Mouse (Mus musculus): Measurements from ENCODE around the gene Rprd2. TPM values are rescaled to one million over a fixed set of nuclear protein-coding genes. Genes with fewer than 3 reads are reported as not detected.
A peak's percentile ranks its signal among the peaks of the same experiment; 100 is the strongest.

The Rprd2 gene
- polyA plus RNA-seq, 1 experiment from 2014 or later, result 27.8 TPM

DNA sequence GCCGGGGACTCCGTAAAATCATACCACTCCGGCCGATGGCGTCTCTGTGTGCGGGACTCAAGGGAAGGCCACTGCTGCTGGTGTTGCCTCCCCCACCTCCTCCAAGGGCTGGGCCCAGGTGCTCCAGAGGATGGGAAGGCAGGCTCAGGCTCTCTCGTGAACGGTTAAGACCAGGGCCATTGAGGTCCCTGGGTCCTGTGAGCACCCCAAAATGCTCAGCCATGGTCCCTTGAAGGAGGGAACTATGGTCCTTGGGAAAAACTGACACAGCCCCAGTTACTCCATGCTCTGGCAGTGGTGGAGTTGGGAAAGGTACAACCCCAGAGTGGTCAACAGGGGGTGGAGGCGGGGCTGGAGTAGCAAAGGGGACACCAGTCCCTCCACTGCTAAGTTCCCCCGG is 54.9 kb downstream of the Rprd2 start:
- H3K4me2 ChIP-seq, result no peak overlapping the region
- H3K4me3 ChIP-seq (replicated peaks), result no peak overlapping the region
- peaks cover 55% of the 10 kb centered on the region for H3K36me3 ChIP-seq
- H3K27me3 ChIP-seq, result no peaks in the 10 kb centered on the region
- H3K9ac ChIP-seq (replicated peaks), result no peak overlapping the region
- no peak for ATAC-seq (ENCODE audit: insufficient number of reproducible peaks, insufficient read depth, low FRiP score, low TSS enrichment, low read depth)
- 85% methylated on average over 10 of the region's 10 CpGs for WGBS
- H3K27ac ChIP-seq, result 0 out of 2 replicates have a peak overlapping the region, but pooled peaks have one; percentile 12
- no peaks in the 10 kb centered on the region for H3K4me1 ChIP-seq (replicated peaks)
- H3K9me3 ChIP-seq, result no peaks in the 10 kb centered on the region

DNA sequence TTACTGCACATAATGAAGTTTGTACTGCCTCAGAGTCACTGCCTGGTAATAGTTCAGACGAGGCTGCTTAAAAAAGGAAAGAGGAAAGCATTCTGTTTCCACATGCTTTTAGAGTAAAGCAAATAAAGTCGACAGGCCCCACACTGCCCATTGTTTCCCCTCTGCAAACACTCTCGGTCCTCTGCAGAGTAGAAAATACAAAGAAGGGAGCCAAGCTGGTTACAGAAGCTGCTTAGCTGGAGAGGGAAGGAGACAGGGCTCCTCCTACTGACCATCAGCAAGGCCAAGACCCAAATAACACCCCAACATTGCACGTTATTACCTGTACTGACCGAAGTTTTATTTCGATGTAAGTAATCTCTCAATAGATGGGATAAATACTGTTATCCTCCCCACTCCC is 55.7 kb downstream of the Rprd2 start:
- H3K4me2 ChIP-seq, result no peak overlapping the region
- no peaks in the 10 kb centered on the region for H3K27me3 ChIP-seq
- no peak overlapping the region for H3K9ac ChIP-seq (replicated peaks)
- WGBS, result 77% methylated on average over 6 of the region's 6 CpGs
- no peaks in the 10 kb centered on the region for H3K4me1 ChIP-seq (replicated peaks)
- H3K27ac ChIP-seq, result no peak overlapping the region
- no peak overlapping the region for H3K4me3 ChIP-seq (replicated peaks)
- peaks cover 46% of the 10 kb centered on the region for H3K36me3 ChIP-seq
- no peaks in the 10 kb centered on the region for H3K9me3 ChIP-seq
- ATAC-seq (ENCODE audit: insufficient number of reproducible peaks, insufficient read depth, low FRiP score, low TSS enrichment, low read depth), result no peak

DNA sequence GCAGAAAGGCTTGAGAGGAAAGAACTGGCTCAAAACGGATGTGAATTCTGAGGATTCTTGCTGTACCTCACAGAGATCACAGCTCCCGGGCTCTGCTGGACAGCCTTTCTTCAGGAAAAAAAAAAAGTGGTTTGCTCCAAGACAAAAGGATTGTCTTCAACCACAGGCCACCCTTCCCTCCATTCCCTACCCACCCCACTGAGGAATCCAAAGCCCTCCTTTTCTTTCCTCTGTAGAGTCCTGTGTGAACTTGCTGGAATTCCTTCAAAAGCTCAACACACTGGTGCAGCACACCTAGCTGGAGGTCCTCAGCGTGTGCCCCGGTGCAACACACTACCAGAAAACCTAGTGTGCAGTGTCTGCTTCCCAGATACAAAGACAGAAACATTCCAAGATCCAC is 56.9 kb downstream of the Rprd2 start:
- Histone ChIP-seq H3K4me1 (replicated peaks) (no peaks in the 10 kb centered on the region), H3K9ac (replicated peaks) (no peak overlapping the region), H3K36me3 (peaks cover 35% of the 10 kb centered on the region), H3K27me3 (no peaks in the 10 kb centered on the region), H3K9me3 (no peaks in the 10 kb centered on the region), H3K4me2 (no peak overlapping the region), H3K27ac (no peak overlapping the region), H3K4me3 (replicated peaks) (no peak overlapping the region)
- ATAC-seq (ENCODE audit: insufficient number of reproducible peaks, insufficient read depth, low FRiP score, low TSS enrichment, low read depth), result no peak
- 86% methylated on average over 4 of the region's 4 CpGs for WGBS

DNA sequence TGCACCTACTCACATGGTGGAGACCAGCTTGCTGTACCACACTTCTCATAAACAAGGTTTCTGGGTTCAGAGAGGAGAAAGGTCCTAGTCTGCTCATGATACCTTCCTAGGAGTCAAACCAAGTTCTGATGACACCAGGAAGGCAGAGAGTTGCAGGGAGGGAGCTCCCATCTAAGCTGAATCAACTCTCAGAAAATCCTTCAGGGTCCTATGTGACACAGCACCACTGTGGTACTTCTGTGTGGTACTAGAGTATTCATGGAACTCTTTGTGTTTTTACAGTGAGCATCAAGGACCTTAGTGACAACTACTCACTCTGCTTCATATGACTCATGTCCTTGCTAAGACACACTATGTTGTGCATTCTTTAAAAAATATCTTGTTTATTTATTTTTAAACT is 58.0 kb downstream of the Rprd2 start:
- ATAC-seq (ENCODE audit: insufficient number of reproducible peaks, insufficient read depth, low FRiP score, low TSS enrichment, low read depth), result no peak
- H3K4me3 ChIP-seq (replicated peaks), result no peak overlapping the region
- H3K27me3 ChIP-seq, result no peaks in the 10 kb centered on the region
- H3K27ac ChIP-seq, result no peak overlapping the region
- no peaks in the 10 kb centered on the region for H3K4me1 ChIP-seq (replicated peaks)
- H3K9me3 ChIP-seq, result no peaks in the 10 kb centered on the region
- no peak overlapping the region for H3K9ac ChIP-seq (replicated peaks)
- H3K36me3 ChIP-seq, result peaks cover 25% of the 10 kb centered on the region
- no peak overlapping the region for H3K4me2 ChIP-seq

DNA sequence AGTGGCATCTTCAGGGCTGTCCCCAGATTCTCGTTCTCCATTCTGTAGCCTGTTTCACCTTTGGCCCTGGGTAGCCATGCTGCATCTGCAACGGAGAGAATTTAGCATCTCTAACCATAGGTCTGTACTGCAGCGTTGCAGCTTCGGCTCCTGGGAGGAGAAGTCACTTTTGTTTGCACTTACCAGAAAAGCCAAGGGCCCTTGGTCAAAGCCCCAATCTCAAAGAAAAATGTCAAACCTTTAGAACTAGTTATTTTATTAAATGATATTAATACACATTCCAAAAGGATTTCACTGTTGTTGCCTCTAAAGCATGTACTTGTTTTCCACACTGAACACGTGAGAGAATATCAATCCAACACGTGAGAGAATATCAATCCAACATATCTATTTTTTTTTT is 58.6 kb downstream of the Rprd2 start, which contains the start of gene Tars2:
Gene Tars2 (minus strand): TSS at position 101 of the 400 bp plus-strand sequence.
- no peak within 1 kb of the TSS for H3K9ac ChIP-seq (replicated peaks)
- ATAC-seq (ENCODE audit: insufficient number of reproducible peaks, insufficient read depth, low FRiP score, low TSS enrichment, low read depth), result no peak
- H3K36me3 ChIP-seq, result peaks cover 19% of the 10 kb centered on the region
- no peaks in the 10 kb centered on the region for H3K4me1 ChIP-seq (replicated peaks)
- H3K4me3 ChIP-seq (replicated peaks), result no peak within 1 kb of the TSS
- H3K27me3 ChIP-seq, result no peaks in the 10 kb centered on the region
- H3K4me2 ChIP-seq, result no peak within 1 kb of the TSS
- no peak within 1 kb of the TSS for H3K27ac ChIP-seq
- 85% methylated on average over 6 of the region's 6 CpGs for WGBS
- H3K9me3 ChIP-seq, result no peaks in the 10 kb centered on the region

DNA sequence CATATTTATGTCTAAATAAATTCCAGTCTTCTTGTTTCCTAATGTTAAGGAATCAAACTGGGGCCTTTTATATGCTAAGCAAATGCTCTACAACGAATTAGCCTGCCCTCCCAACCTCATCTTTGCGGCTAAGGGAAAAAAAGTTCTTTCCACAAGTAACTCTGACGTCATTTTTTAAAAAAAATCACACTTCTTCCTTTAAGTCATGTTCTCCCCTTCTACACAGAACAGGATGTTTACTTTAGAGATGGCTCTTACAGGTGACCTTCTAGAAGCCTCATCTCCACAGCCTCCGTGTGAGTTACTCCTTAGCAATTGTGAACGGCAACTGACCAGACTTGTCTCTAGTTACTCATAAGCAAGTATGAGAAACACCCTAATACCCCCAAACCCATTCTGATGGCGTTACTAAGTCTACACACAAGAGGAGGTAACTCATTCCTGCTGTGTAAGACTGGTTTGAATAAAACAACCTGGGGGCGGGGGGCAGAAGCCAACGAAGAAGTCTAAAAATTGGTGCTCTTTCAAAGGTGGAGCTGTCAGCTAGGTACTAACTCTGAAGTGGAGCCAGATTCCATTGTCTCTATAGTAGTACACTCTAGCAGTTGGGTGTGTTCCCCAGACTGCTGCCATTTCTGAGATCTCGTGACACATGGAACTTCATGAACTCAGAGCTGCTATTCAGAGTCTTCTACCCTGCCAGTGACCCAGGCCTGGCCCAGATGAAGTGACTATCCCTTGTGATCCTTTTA is 60.0 kb downstream of the Rprd2 start:
- H3K4me2 ChIP-seq, result no peak overlapping the region
- WGBS, result 59% methylated on average over 9 of the region's 9 CpGs
- peaks cover 5% of the 10 kb centered on the region; the same call in 1 of the 2 replicates for H3K4me1 ChIP-seq (replicated peaks)
- H3K27ac ChIP-seq, result no peak overlapping the region
- ATAC-seq (ENCODE audit: insufficient number of reproducible peaks, insufficient read depth, low FRiP score, low TSS enrichment, low read depth), result no peak
- H3K4me3 ChIP-seq (replicated peaks), result no peak overlapping the region
- H3K9me3 ChIP-seq, result no peaks in the 10 kb centered on the region
- H3K36me3 ChIP-seq, result peaks cover 5% of the 10 kb centered on the region
- no peak overlapping the region for H3K9ac ChIP-seq (replicated peaks)
- no peaks in the 10 kb centered on the region for H3K27me3 ChIP-seq

DNA sequence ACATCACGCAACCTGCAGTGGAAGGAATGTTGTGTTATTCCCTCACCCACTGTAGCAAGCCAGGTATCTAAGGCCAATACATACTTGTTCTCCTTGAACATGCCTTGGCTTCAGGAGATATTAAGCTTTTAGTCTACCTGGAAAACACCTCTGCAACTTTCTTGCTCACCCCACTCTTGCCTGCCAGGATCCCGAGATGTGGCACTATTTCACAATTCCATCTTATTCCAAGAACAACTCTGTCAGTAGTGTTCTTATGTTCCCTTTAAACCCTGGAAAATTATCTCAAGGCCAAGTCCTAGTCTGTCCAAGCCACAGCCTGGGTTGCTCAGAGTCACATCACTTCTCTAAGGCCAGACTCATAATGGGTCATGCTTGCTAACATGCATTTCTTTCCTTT is 61.9 kb downstream of the Rprd2 start:
- Histone ChIP-seq H3K27ac (no peak overlapping the region), H3K4me2 (no peak overlapping the region), H3K4me1 (replicated peaks) (peaks cover 5% of the 10 kb centered on the region; the same call in 1 of the 2 replicates), H3K27me3 (no peaks in the 10 kb centered on the region), H3K9me3 (no peaks in the 10 kb centered on the region), H3K4me3 (replicated peaks) (no peak overlapping the region), H3K36me3 (peaks cover 14% of the 10 kb centered on the region), H3K9ac (replicated peaks) (no peak overlapping the region)
- no peak for ATAC-seq (ENCODE audit: insufficient number of reproducible peaks, insufficient read depth, low FRiP score, low TSS enrichment, low read depth)
- 91% methylated on average over 2 of the region's 2 CpGs for WGBS

DNA sequence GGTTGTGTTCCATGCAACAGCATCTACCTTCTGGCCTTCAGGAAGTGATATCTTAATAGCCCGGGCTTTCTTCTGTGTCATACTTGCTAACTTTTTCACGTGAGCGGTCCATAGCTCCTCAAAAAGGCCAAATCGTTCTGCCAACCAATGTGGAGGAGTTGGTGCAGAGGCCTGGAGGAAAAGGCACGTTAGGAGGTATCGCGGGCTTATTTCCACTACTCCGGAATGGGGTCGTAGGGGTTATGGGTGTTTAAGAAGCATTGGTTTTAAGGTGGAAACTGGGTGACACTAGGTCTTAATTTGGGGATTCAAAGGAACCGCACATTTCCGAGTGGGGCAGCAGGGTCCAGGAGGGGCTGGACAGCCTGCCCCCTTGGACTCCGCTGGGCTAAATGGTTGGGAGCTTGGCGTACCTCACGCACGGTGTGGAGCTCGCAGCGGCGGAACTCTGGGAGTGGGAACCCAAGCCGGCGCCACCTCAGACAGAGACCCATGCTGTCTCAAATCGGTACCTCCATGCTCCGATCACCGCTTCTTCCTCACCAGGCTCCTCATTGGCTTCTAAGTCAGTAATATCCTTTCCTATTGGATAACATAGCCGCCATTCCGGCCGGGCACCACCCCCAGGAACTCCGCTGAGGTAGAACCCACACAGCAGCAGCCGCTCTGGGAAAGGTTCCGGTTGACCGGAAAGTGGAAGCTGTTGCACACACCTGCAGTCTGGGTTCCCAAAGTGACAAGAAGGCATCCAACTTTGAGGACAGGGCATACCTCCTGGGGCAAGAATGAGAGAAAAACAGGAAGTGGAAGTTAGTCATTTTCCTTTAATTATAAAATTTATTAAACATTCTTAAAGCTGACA is 64.1 kb downstream of the Rprd2 start:
- peak overlapping the region; percentile 69 for H3K4me2 ChIP-seq
- H3K27ac ChIP-seq, result peak overlapping the region; percentile 70
- H3K27me3 ChIP-seq, result no peaks in the 10 kb centered on the region
- peaks cover 36% of the 10 kb centered on the region for H3K36me3 ChIP-seq
- H3K9me3 ChIP-seq, result no peaks in the 10 kb centered on the region
- peak overlapping the region; percentile 73 for H3K9ac ChIP-seq (replicated peaks)
- peak; percentile 99 for ATAC-seq (ENCODE audit: insufficient number of reproducible peaks, insufficient read depth, low FRiP score, low TSS enrichment, low read depth)
- peak overlapping the region; percentile 78 for H3K4me3 ChIP-seq (replicated peaks)
- H3K4me1 ChIP-seq (replicated peaks), result peaks cover 5% of the 10 kb centered on the region; the same call in 1 of the 2 replicates
- WGBS, result 2% methylated on average over 30 of the region's 30 CpGs

DNA sequence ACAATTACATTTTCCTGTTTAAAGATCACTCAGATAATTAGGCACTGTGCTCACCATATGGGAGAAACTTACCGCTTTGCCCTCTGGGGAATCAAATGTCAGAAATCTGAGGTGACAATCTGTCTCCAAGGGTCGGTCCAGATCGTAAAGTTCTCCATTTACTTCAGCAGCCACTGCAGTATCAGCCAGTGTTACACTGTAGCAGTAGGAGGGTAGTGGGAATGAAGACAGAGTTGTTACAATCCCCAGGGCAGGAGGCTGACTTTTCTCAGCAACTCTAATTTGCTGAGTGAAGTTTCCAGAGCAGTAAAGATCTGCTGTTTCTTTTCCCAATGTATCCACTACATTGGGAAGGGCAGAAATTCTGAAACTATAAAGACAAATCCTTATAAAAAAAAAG is 65.7 kb downstream of the Rprd2 start:
- H3K27ac ChIP-seq, result no peak overlapping the region
- H3K27me3 ChIP-seq, result no peaks in the 10 kb centered on the region
- no peak overlapping the region for H3K4me2 ChIP-seq
- WGBS, result 72% methylated on average over 3 of the region's 3 CpGs
- H3K36me3 ChIP-seq, result peaks cover 52% of the 10 kb centered on the region
- ATAC-seq (ENCODE audit: insufficient number of reproducible peaks, insufficient read depth, low FRiP score, low TSS enrichment, low read depth), result no peak
- no peak overlapping the region for H3K4me3 ChIP-seq (replicated peaks)
- H3K9ac ChIP-seq (replicated peaks), result no peak overlapping the region
- no peaks in the 10 kb centered on the region for H3K9me3 ChIP-seq
- H3K4me1 ChIP-seq (replicated peaks), result peaks cover 5% of the 10 kb centered on the region; the same call in 1 of the 2 replicates

DNA sequence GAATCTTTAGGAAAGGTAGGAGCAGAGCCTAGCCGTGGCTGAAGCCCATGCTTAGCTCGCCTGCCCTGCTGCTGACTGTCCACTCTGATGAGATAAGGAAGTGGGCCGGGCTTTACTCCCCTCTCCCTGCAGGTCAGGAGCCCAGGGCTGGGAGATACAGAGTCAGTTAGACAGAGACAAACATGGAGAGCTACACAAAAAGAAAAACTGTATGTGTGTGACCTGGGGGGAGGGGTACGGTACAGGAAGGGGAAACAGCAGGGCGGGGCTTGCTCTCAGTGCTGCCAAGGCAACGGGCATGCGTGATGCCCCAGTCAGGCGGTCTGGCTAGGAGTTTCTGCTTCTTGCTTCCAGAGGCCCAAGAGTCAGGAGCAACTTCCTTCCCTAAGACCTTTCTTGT is 78.3 kb downstream of the Rprd2 start:
- ATAC-seq (ENCODE audit: insufficient number of reproducible peaks, insufficient read depth, low FRiP score, low TSS enrichment, low read depth), result no peak
- Histone ChIP-seq H3K4me2 (no peak overlapping the region), H3K27ac (0 out of 2 replicates have a peak overlapping the region, but pooled peaks have one; percentile 29)

DNA sequence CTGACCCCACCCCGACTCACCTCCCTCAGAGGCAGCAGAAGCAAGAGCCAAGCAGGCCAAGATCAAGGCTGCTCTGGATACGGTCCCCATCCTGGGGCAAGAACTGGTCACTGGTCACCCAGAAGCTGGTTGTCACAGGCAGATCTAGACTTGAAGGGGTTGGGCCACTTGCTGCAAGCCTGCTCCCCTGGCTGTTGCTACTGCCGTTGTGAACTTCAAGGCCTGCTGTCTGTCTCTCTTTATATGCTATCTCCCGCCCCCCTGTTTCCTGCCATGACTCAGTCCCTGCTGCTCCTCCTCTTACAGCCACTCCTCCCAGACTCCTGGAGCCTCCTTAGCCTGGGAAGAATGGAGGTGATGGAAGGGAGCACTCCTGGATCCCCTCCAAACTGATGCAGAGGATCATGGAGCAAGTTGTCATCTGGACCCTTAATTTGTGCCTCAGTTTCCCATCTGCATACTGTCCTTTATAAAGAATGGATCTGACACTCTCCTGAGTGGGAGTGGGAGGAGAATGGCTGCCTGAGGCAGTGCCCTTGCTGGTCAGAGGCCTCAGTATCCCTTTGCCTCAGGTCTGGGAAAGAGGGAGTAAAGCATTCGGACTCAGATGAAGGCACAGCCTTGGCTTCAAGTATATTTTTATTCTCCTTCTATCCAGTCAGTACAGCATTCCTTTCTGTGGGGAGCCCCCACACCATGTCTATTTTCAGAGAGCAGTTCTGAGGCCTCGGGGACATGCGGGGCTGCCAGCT is 79.1 kb downstream of the Rprd2 start, which contains the start of gene Ecm1:
Gene Ecm1 (minus strand): TSS at position 217 of the 752 bp plus-strand sequence.
- no peak within 1 kb of the TSS for H3K4me2 ChIP-seq
- no peak for ATAC-seq (ENCODE audit: insufficient number of reproducible peaks, insufficient read depth, low FRiP score, low TSS enrichment, low read depth)
- no peak within 1 kb of the TSS for H3K9ac ChIP-seq (replicated peaks)
- H3K4me3 ChIP-seq (replicated peaks), result no peak within 1 kb of the TSS
- H3K36me3 ChIP-seq, result peaks cover 90% of the 10 kb centered on the region
- WGBS, result 75% methylated on average over 7 of the region's 7 CpGs
- peak within 1 kb of the TSS; percentile 29; the same call in 1 of the 2 replicates for H3K27ac ChIP-seq
- no peaks in the 10 kb centered on the region for H3K9me3 ChIP-seq
- H3K4me1 ChIP-seq (replicated peaks), result peaks cover 6% of the 10 kb centered on the region; the same call in 1 of the 2 replicates
- no peaks in the 10 kb centered on the region for H3K27me3 ChIP-seq

More for the DNA sequence above, 78.3 kb downstream of the Rprd2 start:
- Histone ChIP-seq H3K4me1 (replicated peaks) (peaks cover 6% of the 10 kb centered on the region; the same call in 1 of the 2 replicates), H3K27me3 (no peaks in the 10 kb centered on the region), H3K9me3 (no peaks in the 10 kb centered on the region), H3K36me3 (peaks cover 90% of the 10 kb centered on the region), H3K9ac (replicated peaks) (no peak overlapping the region), H3K4me3 (replicated peaks) (no peak overlapping the region)
- WGBS, result 87% methylated on average over 8 of the region's 8 CpGs

Data from limb, embryonic 12.5 days (tissue).